Mouse (Mus musculus) ES-Bruce4 (cell line): ENCODE measurements around the gene Abhd15.

ENCODE experiments used
- CTCF ChIP-seq: IDR thresholded peaks from one replicate; pipeline ENCODE4 v1.8.1; 2011; ENCODE audit warnings: low read depth, low read length
- EP300 ChIP-seq: IDR thresholded peaks from 2 replicates; pipeline ENCODE4 v1.6.1; 2011; ENCODE audit warnings: low read depth, low read length; ENCODE audit not compliant: insufficient read depth
- POLR2A ChIP-seq: IDR thresholded peaks from one replicate; pipeline ENCODE4 v1.8.1; 2011; ENCODE audit warnings: low read length; ENCODE audit not compliant: insufficient read depth

GRCm38 (mm10) chr11:77466544-77466943 is 48.4 kb upstream of the Abhd15 start:
- TF ChIP-seq CTCF (no peak), EP300 (no peak), POLR2A (no peak)
